Mouse (Mus musculus) urinary bladder, postnatal 14 days (tissue): ENCODE measurements around the gene Sobp.

ENCODE experiments used
- DNase-seq: peaks from one replicate; pipeline ENCODE4 v3.0.0; 2021; ENCODE audit warnings: low spot score

Sobp gene

GRCm38 (mm10) chr10:43034811-43035210 is 139.5 kb downstream of the Sobp start:
- no peak for DNase-seq

DNA sequence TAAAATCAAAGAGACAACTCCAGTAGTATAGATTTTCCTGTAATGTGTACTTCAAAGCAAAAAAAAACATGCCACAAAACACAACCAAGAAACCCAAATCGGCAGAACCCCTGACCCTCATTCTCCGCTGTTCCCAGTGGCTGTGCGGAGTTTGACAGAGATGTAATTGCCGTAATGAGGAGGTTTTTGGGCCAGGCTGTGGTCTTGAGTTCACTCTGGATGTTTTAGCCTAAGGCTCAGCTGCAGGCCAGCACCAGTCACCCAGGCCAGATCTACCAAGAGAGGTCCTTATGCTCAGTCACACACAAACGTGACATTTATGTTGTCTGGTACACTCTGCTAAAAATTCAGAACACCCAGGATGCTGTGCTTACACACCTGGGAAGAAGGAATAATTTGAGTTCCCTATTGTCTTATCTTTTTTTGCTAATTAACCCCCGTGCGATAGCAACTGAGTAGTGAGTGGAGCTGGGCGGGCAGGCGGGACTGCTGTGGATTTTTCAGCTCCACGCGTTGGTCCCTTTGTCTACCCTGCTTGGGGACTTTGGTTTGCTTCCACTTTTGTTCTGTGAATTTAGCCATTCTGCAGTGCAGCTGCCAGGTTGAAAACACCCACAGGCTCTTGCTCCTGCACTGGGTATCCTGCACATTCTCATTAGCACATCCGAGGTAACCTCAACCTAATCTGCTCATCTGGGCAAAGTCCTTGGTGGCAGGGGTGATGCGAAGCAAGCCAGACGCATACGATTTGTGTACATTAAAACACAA is 140.7 kb downstream of the Sobp start:
- no peak for DNase-seq

GRCm38 (mm10) chr10:43027006-43027405 is 147.3 kb downstream of the Sobp start:
- no peak for DNase-seq

DNA sequence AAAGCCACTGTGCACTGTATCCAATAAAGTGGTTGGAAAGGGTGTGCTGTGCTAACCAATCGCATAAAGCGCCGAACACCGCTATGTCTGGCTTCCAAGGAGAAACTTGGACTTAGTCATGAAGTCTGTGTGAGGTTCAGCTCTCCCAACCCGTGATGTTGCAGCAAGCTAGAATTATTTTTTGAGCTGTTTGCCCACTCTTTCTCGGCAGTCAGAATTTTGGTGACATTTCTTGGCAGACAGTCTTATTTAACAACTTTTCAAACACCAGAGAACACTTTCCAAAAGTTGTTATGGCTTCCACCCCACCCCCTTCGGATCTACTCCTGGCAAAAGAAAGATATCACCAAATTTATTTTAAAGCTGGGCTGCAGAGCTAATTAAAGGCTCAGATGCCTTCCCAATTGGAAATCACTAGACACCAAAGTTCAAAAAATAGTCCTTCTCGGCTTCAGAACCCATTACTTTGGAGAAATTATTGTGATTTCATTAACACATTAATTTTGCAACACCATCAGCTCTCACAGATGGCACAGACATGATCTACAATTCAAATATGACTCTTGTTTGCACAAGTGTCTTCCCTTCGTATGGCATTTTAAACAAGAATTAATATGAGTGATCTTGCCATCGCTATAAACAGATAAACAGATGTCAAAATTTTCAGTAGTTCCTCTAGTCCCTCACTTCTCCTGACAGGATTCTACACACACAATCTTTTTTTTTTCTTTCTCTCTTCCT is 150.7 kb downstream of the Sobp start:
- DNase-seq: no peak

- no peak for DNase-seq
Measured at GRCm38 (mm10) chr10:43022190-43022761, 152.1 kb downstream of the Sobp start.

DNA sequence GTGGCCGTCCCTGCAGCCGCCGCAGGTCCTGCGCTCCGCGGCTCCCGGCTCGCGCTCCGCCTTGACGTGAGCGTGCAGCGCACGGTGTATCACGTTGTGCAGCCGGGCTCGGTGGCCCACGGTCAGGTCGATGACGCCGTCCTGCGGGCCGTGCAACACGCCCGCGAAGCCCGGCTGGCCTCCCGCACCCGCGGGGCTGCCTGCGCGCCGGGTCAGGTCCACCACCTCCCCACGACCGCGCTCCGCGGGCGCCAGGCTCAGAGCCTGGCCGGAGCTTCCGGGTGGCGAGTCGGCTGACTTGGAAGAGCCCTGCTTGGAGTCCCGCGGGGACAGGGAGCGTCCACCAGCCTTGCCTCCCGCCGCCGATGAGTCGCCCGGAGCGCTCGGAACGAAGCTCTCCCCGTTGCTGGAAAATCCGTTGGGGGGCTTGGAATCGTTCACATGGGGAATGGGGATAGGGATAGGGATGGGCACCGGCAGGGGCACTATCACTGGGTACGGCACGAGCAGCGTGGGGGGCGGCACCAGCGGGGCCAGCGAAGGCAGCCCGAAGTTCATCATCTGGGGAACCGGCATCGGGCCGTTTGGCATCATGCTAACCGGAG is 152.7 kb downstream of the Sobp start:
- DNase-seq: peak; percentile 17

DNA sequence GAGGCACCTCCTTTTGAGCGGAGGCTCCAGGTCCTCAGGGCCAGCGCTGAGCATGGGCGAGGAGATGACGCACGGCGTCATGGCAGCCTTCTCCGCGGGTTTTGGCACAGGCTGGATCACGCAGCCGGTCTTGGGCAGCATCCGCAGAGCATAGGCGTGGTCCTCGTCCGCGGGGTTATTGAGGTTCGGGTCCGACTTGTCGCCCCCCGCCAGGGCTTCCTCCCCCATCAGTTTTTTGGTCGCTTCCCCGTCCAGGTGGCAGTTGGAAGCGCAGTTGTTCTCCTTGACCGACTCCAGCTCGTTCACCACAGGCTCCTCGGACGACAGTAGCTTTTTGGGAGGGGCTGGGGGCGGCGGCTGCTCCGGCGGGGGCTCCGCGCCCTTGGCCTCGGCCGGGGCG is 153.3 kb downstream of the Sobp start:
- no peak for DNase-seq

DNA sequence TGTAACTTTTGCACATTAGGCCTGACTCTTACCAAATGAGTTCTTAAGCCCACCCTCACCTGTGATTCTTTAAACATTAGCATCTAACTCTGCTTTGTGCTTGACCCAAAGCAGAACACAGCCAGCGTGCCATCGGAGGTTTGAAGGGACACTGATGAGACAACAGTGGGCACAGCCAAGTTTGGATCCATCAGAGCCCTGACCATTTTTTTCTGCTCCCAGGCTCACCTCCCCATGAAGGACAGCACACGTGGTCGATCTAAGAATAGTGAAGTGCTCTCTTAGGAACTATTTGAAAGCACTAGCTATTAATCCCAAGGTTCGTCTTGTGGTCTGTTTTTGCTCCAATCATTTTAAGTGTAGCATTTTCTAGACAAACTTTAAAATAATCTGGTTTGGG is 159.5 kb downstream of the Sobp start:
- no peak for DNase-seq

DNA sequence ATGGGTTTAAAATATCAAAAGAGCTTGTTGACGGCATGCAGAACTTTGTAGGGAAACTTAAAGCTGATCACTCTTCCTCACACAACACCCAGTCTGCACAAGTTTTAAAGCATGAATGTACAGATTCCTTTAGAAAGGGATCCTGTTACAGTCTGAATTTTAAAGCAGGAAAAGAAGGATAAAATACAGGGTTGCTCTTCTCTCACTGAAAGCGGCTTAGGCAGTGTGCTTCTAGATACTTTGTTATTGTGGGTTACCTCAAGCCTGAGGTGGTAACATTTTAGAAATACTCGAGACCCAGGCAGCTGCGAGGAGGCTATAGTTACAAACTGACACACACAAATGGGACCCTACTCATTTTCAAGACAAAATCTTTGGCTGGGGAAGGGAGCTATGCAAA is 160.0 kb downstream of the Sobp start:
- DNase-seq: no peak

- no peak for DNase-seq
Measured at GRCm38 (mm10) chr10:43008116-43008515, 166.2 kb downstream of the Sobp start.

DNA sequence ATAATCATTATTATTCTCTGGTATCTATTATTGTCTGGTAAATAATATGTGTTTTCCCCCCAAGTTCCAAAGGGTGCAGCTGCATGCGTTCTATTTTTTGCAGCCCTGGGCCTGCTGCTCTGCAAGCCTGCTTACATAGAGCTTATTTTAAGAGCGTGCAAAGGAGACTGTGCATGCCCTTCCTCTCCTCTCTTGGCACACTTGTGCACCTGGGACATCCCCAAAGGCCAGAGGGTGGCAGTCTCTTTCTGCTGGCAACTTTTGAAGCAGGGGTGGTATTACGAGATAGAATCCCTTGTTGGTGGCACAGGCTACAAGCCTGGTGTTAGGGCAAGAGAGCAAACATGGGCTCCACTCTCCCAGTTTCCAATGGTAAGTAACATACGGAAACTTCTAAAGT is 167.8 kb downstream of the Sobp start:
- no peak for DNase-seq

- no peak for DNase-seq
Measured at GRCm38 (mm10) chr10:43005677-43006076, 168.7 kb downstream of the Sobp start.

- DNase-seq: no peak
Measured at GRCm38 (mm10) chr10:43005031-43005430, 169.3 kb downstream of the Sobp start.

DNA sequence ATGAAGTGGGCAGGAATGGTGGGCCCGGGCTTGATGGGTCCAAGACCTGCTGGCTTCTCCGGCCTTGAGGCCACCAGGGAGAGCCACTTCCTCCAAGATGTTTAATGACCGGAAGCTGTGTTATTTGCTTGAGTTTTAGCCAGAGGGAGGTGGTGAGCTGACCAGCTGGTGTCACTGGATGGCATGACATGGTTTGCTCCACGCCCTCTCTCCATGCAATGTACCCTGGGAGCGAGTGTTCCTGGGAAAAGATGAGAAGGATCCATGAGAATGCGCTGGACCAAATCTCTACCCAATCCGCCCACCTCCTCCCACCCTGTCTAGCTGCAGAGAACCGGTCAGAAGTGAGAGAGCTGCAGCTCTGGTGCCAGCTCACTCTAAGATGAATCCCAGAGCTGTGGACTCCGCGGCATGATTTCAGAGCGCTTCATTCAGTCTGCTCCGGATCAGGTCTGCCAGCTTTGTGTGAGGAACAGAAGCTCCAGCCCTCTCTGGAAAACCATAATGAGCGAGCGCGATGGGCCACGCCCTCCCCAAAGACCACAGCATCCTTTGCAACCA is 170.1 kb downstream of the Sobp start:
- DNase-seq: no peak

DNA sequence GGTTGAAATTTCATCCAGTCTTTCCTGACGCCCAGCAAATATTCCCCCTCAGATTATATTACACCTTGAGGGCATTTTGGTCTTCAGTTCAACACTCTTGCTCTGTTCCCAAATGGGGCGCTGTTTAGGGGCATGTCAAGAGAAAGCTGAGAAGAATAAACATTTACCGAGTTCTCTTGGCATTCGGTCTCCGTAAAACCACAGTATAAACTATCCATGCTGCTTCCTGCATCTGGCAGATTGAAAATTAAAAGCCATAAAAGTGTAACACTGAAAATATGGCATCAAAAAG is 170.9 kb downstream of the Sobp start:
- DNase-seq: no peak

GRCm38 (mm10) chr10:43002721-43003465 is 171.4 kb downstream of the Sobp start:
- DNase-seq: no peak

DNA sequence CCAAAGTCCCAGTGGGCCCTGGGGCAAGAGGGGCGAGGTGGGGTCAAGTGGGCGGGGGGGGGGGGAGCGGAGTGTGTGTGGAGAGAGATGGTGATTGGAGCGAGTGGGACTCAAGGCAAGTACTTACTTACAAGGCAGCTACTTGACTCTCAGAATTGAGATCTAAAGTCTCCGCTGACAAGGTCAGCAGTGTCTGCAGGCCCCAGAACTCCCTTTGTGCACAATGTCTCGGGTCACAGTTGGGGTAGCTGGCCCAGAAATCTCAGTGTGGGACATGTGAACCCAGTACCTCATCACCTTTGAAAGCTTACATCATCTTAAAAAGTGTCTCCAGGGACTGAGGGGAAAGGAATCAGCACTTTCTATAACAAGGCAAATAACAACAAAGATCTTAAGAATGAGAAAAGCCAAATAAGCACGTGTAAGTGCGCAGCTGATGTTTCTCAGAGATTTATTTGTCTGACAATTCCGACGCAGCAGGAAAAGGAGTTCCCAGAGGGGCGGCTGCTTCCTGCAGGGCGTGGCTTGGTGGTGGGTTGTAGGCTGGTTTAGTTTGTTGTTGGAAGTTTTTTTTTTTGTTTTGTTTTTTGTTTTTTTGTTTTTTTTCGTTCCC is 172.2 kb downstream of the Sobp start:
- peak; percentile 38 for DNase-seq

- DNase-seq: no peak
Measured at GRCm38 (mm10) chr10:43001433-43001832, 172.9 kb downstream of the Sobp start.

GRCm38 (mm10) chr10:42999324-42999723 is 175.0 kb downstream of the Sobp start:
- no peak for DNase-seq

- no peak for DNase-seq
Measured at GRCm38 (mm10) chr10:42997278-42997677, 177.1 kb downstream of the Sobp start.

DNA sequence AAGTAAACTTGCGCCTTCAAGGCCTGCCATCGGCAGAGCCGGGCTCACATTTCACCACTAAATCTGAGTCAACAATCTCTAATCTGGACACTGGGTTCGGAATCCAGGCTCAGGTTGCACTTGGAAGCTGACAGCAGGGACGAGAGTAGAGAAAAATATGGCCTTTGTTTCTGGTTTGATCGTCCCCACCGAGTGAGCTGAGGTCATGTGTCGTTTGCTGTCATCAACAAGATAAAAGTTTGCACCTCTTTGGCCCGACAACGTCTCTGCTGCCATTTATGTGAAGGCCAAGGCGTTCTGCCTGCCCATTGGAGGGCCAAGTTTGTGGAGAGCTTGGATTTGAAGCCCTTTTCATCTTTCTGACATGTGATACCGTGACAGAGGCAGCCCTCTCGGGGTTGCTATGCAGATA is 178.8 kb downstream of the Sobp start:
- no peak for DNase-seq
